Mouse (Mus musculus) left cerebral cortex, postnatal 25 days (tissue): ENCODE measurements around the gene Ermp1. TPM values are rescaled to one million over a fixed set of nuclear protein-coding genes. Genes with fewer than 3 reads are reported as not detected.

Experiments
- DNase-seq, 2 experiments: peaks; one replicate each; pipeline ENCODE4 v3.0.0; 2022; ENCODE audit warnings: low spot score in 2 of 2, mixed read lengths in 1 of 2
- intact Hi-C: fragments of 180-260 bp; cut with DNase I; formaldehyde crosslinking; loops from one replicate; pipeline ENCODE4 v1.15.1; 2025
- total RNA-seq, 2 experiments: library from RNA; stranded (reverse); gene quantifications; 2 replicates each; pipeline ENCODE4 v1.2.3; 2021

The Ermp1 gene
- total RNA-seq, result 10 to 100 TPM; 35.6 to 37.2 TPM

DNA sequence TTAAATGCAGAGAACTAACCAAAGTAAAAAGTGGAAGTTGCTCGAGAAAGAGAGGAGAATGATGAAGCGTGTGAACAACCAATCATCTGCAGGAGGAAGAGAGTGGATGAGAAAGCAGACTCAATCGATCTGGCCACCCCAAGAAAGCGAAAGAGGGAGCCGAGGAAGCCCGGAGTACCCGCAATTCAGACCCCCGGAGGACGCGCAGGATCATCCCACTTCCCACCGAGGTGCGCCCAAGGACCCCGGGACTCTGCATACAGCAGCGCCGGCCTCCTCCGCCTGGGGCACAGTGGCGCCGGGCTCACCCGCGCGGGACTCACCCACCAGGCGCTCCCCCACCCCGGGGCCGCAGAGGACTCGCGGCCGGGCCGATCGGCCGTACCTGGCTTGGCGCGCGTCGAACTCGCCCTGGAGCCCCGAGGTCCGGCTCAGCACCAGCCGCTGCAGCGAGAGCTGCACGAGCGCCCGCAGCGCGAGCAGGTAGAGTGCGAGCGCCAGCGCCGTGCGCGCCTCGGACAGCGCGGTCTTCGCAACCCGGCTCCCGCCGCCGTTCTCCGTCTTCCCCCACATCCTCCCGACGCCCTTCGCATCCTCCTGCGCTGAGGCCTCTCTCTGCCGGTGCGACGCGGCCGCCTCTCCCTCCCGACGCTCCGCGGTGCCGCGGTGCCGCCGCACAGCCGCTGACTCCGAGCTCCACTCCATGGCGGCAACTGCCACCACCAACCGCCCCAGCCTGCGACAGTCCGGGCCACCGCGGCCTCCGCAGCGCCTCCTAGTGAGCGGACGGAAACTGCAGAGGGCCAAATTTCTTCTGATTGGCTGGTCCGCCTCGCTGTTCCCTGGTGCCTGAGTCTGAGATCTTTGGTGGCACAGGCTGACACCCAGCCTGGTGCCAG lies at the start of gene Ermp1:
Ermp1 (minus strand) TSS at position 765 of the 899 bp plus-strand sequence.
- intact Hi-C loops, result loop anchor here (5.0 kb wide), 1 partner anchor 164 kb away; the partner anchor contains the start of gene Ranbp6
- peak; percentile 97 for DNase-seq

DNA sequence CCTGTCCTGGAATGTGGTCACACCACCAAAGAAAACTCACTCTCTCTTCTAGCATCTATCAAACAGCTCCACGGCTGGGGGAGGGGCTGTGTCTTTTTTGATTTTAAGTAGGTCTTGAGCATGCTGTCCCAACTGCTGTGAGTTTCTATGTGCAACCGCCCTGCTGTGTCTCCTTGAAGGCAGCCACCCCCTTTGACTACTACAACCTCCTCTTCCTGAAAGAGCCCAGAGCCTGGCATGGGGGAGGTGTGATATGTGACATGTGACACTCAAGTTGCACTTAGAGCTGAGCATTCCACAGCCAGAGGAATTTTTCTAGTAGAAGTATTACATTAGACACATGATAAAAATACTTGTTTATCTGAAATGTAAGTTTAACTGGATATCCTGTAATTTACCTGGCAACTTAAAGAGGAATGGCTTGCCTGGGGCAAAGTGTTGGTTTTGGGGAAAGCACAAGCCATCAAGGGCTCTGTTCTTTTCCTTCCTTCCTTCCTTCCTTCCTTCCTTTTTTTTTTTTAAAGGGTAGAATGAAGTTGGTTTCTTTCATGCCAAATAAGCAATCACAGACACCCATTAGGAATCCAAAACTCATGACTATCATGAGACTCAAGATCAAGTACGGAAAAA lies 49.1 kb upstream of the Ermp1 start, which contains the start of gene Mlana:
Mlana (plus strand) TSS at position 580 of the 630 bp plus-strand sequence.
- intact Hi-C loops, result loop anchor here (2.0 kb wide), 1 partner anchor 37 kb away; no protein-coding TSS in a partner anchor
- DNase-seq, result peak in 1 of 2 experiments; percentile 48

GRCm38 (mm10) chr19:29696840-29697239 lies 48.6 kb upstream of the Ermp1 start:
- no peak for DNase-seq
- intact Hi-C loops, result loop anchor here (2.0 kb wide), 1 partner anchor 36 kb away; no protein-coding TSS in a partner anchor

DNA sequence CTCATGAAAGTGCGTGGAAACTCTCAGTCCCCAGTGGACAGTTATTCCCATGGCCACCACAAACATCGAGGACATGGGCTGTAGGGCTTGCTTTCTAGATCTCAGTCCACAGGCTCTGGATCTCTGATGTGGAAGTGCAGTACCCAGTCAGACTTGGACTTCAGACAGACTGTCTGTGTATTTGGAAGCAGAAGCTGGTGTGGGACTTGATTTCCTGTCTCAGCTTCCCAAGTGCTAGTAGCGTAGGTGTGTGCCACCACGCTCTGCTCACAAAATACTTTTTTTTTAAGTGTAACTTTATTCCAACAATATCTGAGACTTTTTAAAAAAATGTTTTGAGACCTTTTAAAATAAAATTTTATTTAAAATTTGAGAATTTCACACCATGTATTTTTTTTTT lies 48.1 kb upstream of the Ermp1 start:
- intact Hi-C loops, result loop anchor here (2.0 kb wide), 1 partner anchor 36 kb away; no protein-coding TSS in a partner anchor
- DNase-seq, result peak in 1 of 2 experiments; percentile 78

DNA sequence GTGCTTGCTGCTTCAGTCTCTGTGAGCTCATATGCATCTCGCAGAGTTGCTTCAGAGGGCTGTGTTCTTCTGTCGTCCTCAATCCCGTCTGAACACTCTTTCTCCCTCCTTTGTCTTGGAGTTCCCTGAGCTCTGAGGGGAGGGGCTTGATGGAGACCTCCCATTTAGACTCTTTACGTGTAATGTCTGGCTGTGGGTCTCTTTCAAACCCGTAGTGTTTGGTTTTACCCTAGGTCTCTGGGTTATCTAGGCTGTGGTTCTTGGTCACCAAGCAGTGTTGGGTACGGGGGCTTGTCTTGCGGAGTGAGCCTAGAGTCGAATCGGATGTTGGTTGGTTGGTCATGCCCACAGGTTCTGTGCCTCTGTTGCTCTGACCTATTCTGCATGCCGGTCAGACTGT lies 46.9 kb upstream of the Ermp1 start:
- no peak for DNase-seq
- intact Hi-C loops, result no loop called here

GRCm38 (mm10) chr19:29683844-29684540 lies 35.8 kb upstream of the Ermp1 start:
- intact Hi-C loops, result loop anchor here (1.0 to 5.0 kb wide), 5 partner anchors 19 to 523 kb away; no protein-coding TSS in a partner anchor
- DNase-seq, result peak; percentile 85 to 89

DNA sequence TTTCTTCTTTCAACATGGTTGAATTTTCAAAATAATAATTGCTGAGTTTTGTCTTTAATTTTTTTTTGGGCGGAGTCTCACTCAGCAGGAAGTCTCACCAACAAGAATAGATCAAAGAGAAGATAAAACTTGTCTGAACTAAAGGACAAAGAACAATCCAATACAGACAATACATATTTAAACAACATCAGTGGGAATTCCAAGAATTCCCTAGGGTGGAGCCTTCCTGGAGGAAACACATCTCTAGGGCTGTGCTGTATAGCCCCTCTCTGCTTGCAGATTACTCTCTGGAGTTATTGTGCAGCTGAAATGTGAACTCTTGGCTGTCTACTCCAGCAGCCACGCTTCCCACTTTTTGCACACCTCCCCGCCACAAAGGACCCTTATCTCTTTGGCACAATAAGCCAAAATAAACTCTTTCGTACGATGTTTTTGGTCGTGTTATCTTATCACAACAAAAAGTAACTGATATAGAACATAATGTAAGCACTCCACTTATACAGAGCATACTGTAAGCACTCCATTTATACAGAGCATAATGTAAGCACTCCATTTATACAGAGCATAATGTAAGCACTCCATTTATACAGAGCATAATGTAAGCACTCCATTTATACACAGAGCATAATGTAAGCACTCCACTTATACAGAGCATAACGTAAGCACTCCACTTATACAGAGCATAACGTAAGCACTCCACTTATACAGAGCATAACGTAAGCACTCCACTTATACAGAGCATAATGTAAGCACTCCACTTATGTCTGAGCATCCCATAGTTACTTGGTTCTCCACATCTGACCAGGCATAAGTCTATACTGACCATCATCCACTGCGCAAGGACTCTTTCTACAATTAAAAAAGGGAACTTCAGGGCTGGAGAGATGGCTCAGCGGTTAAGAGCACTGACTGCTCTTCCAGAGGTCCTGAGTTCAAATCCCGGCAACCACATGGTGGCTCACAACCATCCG lies 32.3 kb upstream of the Ermp1 start:
- intact Hi-C loops, result loop anchor here (5.0 kb wide), 3 partner anchors 297 to 527 kb away; no protein-coding TSS in a partner anchor
- no peak for DNase-seq

GRCm38 (mm10) chr19:29678181-29678778 lies 30.1 kb upstream of the Ermp1 start:
- intact Hi-C loops, result no loop called here
- DNase-seq, result no peak

GRCm38 (mm10) chr19:29676479-29677193 lies 28.4 kb upstream of the Ermp1 start:
- intact Hi-C loops, result no loop called here
- no peak for DNase-seq

DNA sequence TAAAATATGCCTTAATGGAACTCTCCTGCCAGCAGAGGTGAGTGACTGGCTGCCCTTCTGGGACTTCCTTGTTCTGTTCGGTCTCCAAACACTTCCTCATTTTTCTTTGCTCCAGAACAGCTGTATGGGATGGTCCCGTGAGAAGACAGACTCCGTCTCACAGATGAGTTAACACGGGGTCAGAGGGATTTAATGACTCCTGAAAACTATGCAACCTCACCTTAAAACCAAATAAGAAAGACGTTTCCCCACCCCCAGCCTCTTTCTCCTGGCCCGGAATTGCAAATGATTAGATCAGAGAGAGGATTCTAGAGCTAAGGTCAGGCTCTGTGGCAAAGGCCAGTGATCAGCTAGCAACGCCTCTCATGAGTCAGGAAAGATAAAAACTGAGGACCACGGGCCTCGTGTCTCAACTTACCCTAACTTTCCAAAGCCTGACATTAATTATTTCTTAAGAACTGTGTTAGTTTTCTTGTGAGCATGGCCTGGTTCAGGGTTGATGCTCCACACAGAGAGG lies 27.4 kb upstream of the Ermp1 start:
- DNase-seq, result no peak
- intact Hi-C loops, result no loop called here

DNA sequence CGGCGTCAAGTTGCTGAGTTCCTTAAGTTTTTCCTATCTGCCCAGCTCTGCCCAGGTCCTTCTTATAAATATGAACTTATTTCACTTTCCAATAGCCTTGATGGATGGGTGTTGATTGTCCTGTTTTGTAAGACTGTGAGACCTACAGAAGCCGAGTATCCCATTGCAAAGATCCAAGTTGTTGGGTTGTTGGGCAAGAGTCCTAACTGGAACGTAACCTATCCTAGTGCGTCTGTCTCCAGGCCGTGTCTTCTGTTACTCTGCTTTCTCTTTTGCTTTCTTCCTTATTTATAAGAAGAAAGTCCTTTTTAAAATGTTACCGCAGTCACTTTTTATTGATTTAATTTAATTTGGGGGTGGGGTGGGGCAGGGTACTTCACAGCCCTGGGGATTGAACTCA lies 26.7 kb upstream of the Ermp1 start:
- no peak for DNase-seq
- intact Hi-C loops, result no loop called here

GRCm38 (mm10) chr19:29672660-29673059 lies 24.4 kb upstream of the Ermp1 start:
- no peak for DNase-seq
- intact Hi-C loops, result no loop called here

GRCm38 (mm10) chr19:29671160-29671559 lies 22.9 kb upstream of the Ermp1 start:
- intact Hi-C loops, result no loop called here
- DNase-seq, result no peak

DNA sequence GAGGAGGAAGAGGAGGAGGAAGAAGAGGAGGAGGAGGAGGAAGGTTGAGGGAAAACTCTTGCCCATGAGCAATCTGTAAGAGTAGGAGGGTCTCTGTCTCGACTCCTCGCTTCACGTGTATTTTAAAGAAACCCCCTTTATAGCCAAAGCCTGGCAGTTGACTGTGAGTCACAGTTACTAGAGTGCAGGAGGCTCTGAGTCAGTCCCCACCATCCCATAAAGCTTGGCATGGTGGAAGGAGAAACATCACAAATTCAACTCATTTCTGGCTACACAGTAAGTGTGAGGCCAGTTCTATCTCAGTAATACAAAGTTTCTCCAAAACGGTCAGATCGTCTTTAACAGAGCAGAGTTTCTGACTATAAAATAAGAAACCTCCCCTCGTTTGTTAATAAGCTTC lies 22.0 kb upstream of the Ermp1 start:
- intact Hi-C loops, result no loop called here

GRCm38 (mm10) chr19:29668135-29668534 lies 19.9 kb upstream of the Ermp1 start:
- DNase-seq, result no peak
- intact Hi-C loops, result no loop called here

More for the DNA sequence above, 22.0 kb upstream of the Ermp1 start:
- DNase-seq, result peak in 1 of 2 experiments; percentile 58

DNA sequence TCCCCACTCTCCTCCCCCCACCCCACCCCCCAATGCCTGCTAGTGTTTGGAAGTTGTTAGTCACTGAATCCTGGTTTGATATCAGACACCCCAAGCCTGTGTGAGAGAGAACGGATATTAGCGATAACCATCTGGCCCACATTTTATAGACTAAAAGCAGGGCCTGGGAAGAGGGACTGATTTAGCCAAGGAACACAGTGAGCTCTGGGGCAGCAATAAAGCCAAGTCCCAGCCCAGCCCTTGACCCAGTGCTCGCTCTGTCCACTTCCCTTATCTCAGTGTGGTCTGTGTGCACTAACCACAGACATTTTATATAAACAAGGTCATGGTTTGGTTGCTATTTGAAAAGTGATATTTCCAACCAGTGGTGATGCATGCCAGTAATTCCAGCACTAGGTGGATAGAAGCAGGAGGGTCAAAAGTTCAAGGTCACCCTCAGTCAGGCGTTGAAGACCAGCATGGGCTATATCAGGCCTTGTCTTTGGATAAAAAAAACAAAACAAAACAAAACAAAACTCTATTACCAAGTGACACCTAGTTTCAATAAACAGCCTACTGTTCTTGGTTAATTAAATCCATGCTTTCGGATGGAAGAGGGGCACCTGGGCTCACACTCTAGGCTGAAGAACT lies 18.9 kb upstream of the Ermp1 start:
- intact Hi-C loops, result no loop called here
- DNase-seq, result no peak

GRCm38 (mm10) chr19:29666164-29666563 lies 17.9 kb upstream of the Ermp1 start:
- intact Hi-C loops, result no loop called here
- DNase-seq, result no peak
